Mouse (Mus musculus) midbrain, embryonic 11.5 days (tissue): ENCODE results near the gene Cxcl3. TPM values are rescaled to one million over a fixed set of nuclear protein-coding genes. Genes with fewer than 3 reads are reported as not detected.

Source experiments
- ATAC-seq: fragments of 200-750 bp; cut with Nextera tagmentation; 2 replicates; pipeline ENCODE4 v1.8.0; 2017; ENCODE audit warnings: moderate TSS enrichment, moderate library complexity; ENCODE audit not compliant: low FRiP score
- DNase-seq: peaks from one replicate; pipeline ENCODE4 v3.0.0; 2015; ENCODE audit warnings: low spot score; ENCODE audit errors: missing footprints
- H3K27ac ChIP-seq: fragments of 300-500 bp; sonication (generic); 2 replicates; pipeline ENCODE4 v1.5.1; 2014; ENCODE audit warnings: low read depth, low read length
- H3K27me3 ChIP-seq: fragments of 300-500 bp; sonication (generic); 2 replicates; pipeline ENCODE4 v1.6.1; 2014; ENCODE audit warnings: mild to moderate bottlenecking, low read length, moderate library complexity, mixed read lengths; ENCODE audit not compliant: control insufficient read depth, insufficient read depth
- H3K36me3 ChIP-seq: fragments of 300-500 bp; sonication (generic); 2 replicates; pipeline ENCODE4 v1.6.1; 2014; ENCODE audit warnings: mild to moderate bottlenecking, low read length, moderate library complexity, mixed read lengths; ENCODE audit not compliant: control insufficient read depth, insufficient read depth
- H3K4me1 ChIP-seq: fragments of 300-500 bp; sonication (generic); 2 replicates; pipeline ENCODE4 v1.6.1; 2014; ENCODE audit warnings: low read length; ENCODE audit not compliant: control insufficient read depth, insufficient read depth
- H3K4me2 ChIP-seq: fragments of 300-500 bp; sonication (generic); 2 replicates; pipeline ENCODE4 v1.6.1; 2014; ENCODE audit warnings: mild to moderate bottlenecking, moderate library complexity
- H3K4me3 ChIP-seq: fragments of 300-500 bp; sonication (generic); 2 replicates; pipeline ENCODE4 v1.5.1; 2014; ENCODE audit warnings: low read depth, low read length
- H3K9ac ChIP-seq: fragments of 300-500 bp; sonication (generic); 2 replicates; pipeline ENCODE4 v1.6.1; 2014; ENCODE audit warnings: low read length
- H3K9me3 ChIP-seq: fragments of 300-500 bp; sonication (generic); 2 replicates; pipeline ENCODE4 v1.6.1; 2016; ENCODE audit warnings: low read length; ENCODE audit not compliant: control insufficient read depth
- WGBS: fragments of 180-500 bp; shearing (Covaris S2); extraction: QIAGEN DNeasy Blood & Tissue Kit; methylation state at CpG from one replicate; pipeline ENCODE4 v1.1.7; 2014; 5-methylcytosine and 5-hydroxymethylcytosine counted together
- polyA plus RNA-seq: library from polyadenylated mRNA; unstranded; fragments of >200 nt; fragmentation: Nextera tagmentation; extraction: Ambion mirVana; gene quantifications from 2 replicates; pipeline ENCODE4 v1.2.1, GENCODE M21; 2014

Cxcl3 gene
- polyA plus RNA-seq: not detected in 2 replicates

DNA sequence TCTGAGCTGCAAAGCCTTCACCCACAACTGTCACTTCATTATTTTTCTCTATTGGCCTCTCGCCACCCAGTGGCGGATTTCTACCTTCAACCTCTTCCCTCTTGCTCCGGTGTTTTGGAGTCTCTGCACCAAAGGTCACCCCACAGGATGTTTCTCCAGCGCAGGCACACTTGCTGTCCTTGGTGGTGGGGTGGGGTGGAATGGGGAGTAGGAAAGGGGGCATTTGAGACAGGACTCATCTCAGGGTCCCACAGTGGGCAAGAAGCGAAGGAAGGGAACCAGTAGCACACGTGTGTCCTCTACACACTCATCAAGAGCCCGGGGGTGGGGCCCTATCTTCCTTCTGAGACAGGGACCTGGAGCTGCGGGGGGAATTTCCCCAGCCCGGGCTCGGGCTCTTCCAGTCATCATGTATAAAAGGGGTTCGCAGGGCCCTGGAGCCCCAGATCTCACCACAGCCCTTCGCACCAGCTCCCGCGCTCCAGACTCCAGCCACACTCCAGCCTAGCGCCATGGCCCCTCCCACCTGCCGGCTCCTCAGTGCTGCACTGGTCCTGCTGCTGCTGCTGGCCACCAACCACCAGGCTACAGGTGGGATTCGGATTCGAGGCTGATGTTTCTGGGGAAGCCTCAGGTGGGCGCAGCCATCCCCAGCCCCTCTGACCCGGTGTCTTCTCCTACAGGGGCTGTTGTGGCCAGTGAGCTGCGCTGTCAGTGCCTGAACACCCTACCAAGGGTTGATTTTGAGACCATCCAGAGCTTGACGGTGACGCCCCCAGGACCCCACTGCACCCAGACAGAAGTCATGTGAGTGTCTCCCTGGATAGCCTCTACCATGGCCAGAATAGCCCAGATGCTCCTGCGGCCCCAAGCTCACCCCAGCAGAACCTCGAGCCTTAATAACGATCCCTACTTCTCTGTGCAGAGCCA, at the start of gene Cxcl3:
TSS of gene Cxcl3 (plus strand) at position 445 of the 930 bp plus-strand sequence.
- ATAC-seq (peak; percentile 88), DNase-seq (peak; percentile 88)
- Histone ChIP-seq H3K4me2 (peak within 1 kb of the TSS; percentile 63), H3K4me1 (peaks cover 2% of the 10 kb centered on the region), H3K27ac (no peak within 1 kb of the TSS), H3K4me3 (peak within 1 kb of the TSS; percentile 29), H3K36me3 (no peaks in the 10 kb centered on the region), H3K27me3 (no peaks in the 10 kb centered on the region), H3K9ac (peak within 1 kb of the TSS; percentile 43; the same call in 1 of the 2 replicates), H3K9me3 (no peaks in the 10 kb centered on the region)
- WGBS: 16% methylated on average over 25 of the region's 26 CpGs

DNA sequence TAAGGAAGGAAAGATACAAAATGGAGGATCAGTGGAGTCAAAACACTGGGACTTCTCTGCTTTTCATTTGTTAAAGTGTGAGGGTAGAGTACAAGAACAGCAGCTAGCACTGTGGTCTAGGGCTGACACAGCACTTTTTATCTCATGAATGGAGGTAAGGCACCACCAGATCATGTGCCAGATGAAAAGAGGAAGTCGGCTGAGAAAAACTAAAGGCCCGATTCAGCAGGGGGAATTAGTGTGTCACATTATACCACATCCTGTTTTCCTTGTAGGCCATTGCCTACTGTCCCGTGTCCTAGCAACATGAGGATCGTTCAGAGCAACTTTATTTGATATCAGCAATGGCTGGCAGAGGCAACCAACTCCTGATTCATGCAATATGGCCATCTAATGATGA, 43.9 kb upstream of the Cxcl3 start:
- no peak overlapping the region for H3K9ac ChIP-seq
- no peaks in the 10 kb centered on the region for H3K4me1 ChIP-seq
- H3K4me2 ChIP-seq: no peak overlapping the region
- DNase-seq (no peak), ATAC-seq (no peak)
- 83% methylated on average over 4 of the region's 4 CpGs for WGBS
- no peaks in the 10 kb centered on the region for H3K9me3 ChIP-seq
- H3K4me3 ChIP-seq: no peak overlapping the region
- H3K27me3 ChIP-seq: no peaks in the 10 kb centered on the region
- H3K36me3 ChIP-seq: no peaks in the 10 kb centered on the region
- no peak overlapping the region for H3K27ac ChIP-seq

DNA sequence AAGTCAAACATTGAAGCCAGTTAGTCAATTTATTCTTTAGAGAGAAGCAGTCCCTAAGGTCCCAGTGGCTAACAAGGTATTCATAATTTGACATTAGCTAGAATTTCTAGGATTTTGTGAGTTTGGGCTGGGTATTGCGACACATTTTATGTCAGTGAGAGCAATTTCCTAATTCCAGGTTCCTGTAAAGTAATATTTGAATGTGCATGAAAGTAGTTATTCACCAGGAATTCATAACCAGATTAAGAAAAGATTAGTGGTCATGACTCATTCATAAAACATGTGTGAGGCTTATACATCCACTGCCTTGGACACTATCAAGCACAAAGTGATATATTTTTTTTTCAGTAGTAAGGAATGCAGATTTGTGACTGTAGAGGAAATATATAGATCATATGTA, 32.0 kb upstream of the Cxcl3 start:
- no peaks in the 10 kb centered on the region for H3K36me3 ChIP-seq
- ATAC-seq: no peak
- no peak overlapping the region for H3K9ac ChIP-seq
- 95% methylated on average over 1 of the region's 1 CpGs for WGBS
- H3K4me1 ChIP-seq: 0 out of 2 replicates have a peak, but pooled peaks cover 2% of the 10 kb centered on the region
- no peaks in the 10 kb centered on the region for H3K9me3 ChIP-seq
- H3K4me2 ChIP-seq: no peak overlapping the region
- no peak overlapping the region for H3K27ac ChIP-seq
- DNase-seq: no peak
- H3K4me3 ChIP-seq: no peak overlapping the region
- no peaks in the 10 kb centered on the region; the same call in 1 of the 2 replicates for H3K27me3 ChIP-seq

DNA sequence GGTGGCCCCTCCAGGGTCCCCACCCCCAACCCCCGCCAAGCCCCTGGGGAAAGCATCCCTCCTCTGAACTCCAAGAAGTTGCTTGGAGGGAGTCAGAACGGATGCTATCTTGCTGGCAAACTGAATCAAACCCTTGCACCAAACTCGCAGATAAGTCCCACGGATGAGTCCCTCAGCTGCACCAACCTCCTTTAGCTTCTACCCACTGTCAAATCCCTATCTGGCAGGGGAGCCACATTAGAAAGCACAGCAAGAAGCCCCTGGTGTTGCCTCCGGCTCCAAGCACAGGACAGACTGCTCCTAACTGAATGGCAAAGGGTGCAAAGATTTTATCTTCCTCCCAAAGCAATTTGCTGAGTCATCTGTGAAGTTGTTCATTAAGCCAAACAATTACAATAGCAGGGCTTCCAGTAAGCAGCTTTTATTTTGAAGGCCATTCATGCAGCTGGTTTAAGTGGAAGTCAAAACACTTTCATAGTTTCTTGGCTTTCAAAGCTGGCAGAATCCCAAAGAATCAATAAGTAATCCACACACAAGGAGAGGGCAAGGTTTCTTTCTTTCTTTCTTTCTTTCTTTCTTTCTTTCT, 27.8 kb upstream of the Cxcl3 start:
- Histone ChIP-seq H3K4me1 (peaks cover 5% of the 10 kb centered on the region; the same call in 1 of the 2 replicates), H3K9ac (no peak overlapping the region), H3K36me3 (no peaks in the 10 kb centered on the region), H3K4me3 (no peak overlapping the region), H3K4me2 (no peak overlapping the region), H3K27ac (no peak overlapping the region), H3K9me3 (no peaks in the 10 kb centered on the region), H3K27me3 (peaks cover 8% of the 10 kb centered on the region; the same call in 1 of the 2 replicates)
- no peak for DNase-seq
- no peak for ATAC-seq
- WGBS: 47% methylated on average over 5 of the region's 5 CpGs

DNA sequence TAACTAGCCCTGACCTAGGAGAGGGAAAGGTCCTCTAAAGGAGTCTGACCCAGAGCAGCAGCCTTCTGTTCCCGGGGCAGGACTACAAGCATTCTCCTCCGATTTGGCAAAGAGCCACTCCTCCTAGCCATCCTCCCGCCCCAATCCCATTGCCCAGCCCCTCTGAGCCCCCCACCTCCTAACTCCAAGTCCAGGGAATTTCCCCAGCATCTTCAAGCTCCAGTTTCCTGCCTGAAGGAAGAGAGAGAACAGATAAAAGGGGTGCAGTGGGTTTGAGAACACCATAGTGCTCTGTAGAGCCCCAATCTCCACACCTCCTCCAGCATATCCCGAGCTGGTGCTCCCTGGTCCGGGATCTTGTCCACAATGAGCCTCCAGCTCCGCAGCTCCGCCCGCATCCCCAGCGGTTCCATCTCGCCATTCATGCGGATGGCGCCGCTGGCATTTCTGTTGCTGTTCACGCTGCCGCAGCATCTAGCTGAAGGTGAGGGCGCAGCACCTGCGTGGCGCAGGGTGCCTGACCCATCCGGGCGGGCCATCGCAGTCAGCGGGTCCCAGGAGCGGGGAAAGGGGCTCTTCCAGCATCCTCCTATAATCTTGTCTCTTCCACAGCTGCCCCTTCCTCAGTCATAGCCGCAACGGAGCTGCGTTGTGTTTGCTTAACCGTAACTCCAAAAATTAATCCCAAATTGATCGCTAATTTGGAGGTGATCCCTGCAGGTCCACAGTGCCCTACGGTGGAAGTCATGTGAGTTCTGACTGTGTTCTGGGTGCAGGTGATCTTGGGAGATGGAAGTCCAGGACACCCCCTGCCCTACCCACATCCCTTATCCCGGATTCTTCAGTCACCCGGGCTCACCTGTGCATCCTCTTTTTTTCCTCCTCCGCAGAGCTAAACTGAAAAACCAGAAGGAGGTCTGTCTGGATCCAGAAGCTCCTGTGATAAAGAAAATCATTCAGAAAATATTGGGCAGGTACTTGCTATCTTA, 26.5 kb upstream of the Cxcl3 start, which contains the start of gene Cxcl5:
TSS of gene Cxcl5 (plus strand) at position 284 of the 989 bp plus-strand sequence.
- DNase-seq (peak; percentile 91), ATAC-seq (peak; percentile 76)
- Histone ChIP-seq H3K27me3 (peaks cover 8% of the 10 kb centered on the region; the same call in 1 of the 2 replicates), H3K4me3 (peak within 1 kb of the TSS; percentile 40), H3K27ac (no peak within 1 kb of the TSS), H3K36me3 (no peaks in the 10 kb centered on the region), H3K4me1 (peaks cover 5% of the 10 kb centered on the region; the same call in 1 of the 2 replicates), H3K9ac (peak within 1 kb of the TSS; percentile 59), H3K4me2 (peak within 1 kb of the TSS; percentile 80), H3K9me3 (no peaks in the 10 kb centered on the region)
- 4% methylated on average over 32 of the region's 32 CpGs for WGBS

DNA sequence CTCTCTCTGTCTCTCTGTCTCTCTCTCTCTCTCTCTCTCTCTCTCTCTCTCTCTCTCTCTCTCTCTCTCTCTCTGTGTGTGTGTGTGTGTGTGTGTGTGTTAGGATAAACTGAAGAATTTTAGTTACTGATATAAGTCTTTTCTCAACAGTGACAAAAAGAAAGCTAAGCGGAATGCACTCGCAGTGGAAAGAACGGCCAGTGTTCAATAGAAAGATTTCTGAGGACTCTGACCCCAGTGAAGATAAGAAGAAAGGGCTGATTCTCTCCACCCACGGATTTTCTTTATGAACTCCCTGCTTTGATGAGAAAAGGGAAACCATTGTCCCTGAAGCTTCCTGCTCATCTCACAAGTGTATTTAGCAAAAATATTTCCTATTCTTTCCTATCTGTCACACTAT, 25.6 kb upstream of the Cxcl3 start:
- Histone ChIP-seq H3K4me2 (no peak overlapping the region), H3K9me3 (no peaks in the 10 kb centered on the region), H3K27me3 (peaks cover 8% of the 10 kb centered on the region; the same call in 1 of the 2 replicates), H3K4me1 (peaks cover 3% of the 10 kb centered on the region; the same call in 1 of the 2 replicates), H3K36me3 (no peaks in the 10 kb centered on the region), H3K27ac (no peak overlapping the region), H3K9ac (no peak overlapping the region), H3K4me3 (no peak overlapping the region)
- DNase-seq (no peak), ATAC-seq (no peak)
- 37% methylated on average over 4 of the region's 4 CpGs for WGBS

DNA sequence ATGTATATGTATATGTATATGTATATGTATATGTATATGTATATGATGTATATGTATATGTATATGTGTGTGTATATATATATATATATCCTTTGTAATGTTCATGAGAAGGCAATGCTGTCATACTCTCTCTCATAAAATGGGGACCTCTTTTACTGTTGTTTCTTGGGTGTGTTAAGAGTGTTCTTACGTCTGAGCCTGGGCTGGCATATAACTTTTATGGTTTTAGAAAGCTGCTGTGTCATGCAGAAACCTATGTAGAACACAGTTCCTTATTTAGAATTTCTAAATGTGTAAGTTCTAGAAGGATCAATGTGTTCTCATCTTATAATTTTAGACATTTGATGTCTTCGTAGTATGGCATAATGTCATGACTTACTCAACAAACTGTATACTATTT, 25.1 kb upstream of the Cxcl3 start:
- Histone ChIP-seq H3K4me3 (no peak overlapping the region), H3K9me3 (no peaks in the 10 kb centered on the region), H3K27me3 (peaks cover 8% of the 10 kb centered on the region; the same call in 1 of the 2 replicates), H3K9ac (no peak overlapping the region), H3K4me1 (peaks cover 3% of the 10 kb centered on the region; the same call in 1 of the 2 replicates), H3K36me3 (no peaks in the 10 kb centered on the region), H3K27ac (no peak overlapping the region), H3K4me2 (no peak overlapping the region)
- DNase-seq (no peak), ATAC-seq (no peak)
- 94% methylated on average over 2 of the region's 2 CpGs for WGBS

DNA sequence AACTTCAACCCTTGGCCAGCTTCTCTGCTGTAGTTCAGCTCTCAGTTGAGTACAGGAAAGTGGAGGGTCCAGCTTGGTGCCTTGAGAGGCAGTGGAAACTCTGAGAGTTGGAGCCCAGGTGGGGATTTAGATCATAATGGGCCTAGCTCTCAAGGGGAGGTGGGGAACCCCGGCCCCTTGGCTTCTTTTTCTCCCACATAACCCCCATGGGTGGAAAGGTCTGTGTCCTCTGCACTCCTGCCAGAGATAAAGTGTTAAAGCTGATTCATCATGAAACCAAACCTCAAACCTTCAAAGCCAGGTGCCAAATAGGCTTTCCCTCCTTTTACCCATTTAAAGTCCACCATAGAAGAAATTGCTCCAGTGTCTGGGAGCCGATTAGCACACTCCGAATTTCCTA, 24.1 kb upstream of the Cxcl3 start:
- ATAC-seq (no peak), DNase-seq (no peak)
- H3K9me3 ChIP-seq: no peaks in the 10 kb centered on the region
- H3K4me1 ChIP-seq: peaks cover 3% of the 10 kb centered on the region; the same call in 1 of the 2 replicates
- 89% methylated on average over 3 of the region's 3 CpGs for WGBS
- H3K27ac ChIP-seq: no peak overlapping the region
- no peak overlapping the region for H3K4me3 ChIP-seq
- no peak overlapping the region for H3K9ac ChIP-seq
- no peak overlapping the region for H3K4me2 ChIP-seq
- H3K36me3 ChIP-seq: no peaks in the 10 kb centered on the region
- H3K27me3 ChIP-seq: peaks cover 8% of the 10 kb centered on the region; the same call in 1 of the 2 replicates
